Mouse (Mus musculus) CD4-positive, CD25-positive, alpha-beta regulatory T cell, adult 9 weeks (primary cell): ENCODE measurements around the gene Olfr806. TPM values are rescaled to one million over a fixed set of nuclear protein-coding genes. Genes with fewer than 3 reads are reported as not detected.

Source experiments
- polyA plus RNA-seq: library from polyadenylated mRNA; unstranded; fragments of 100-300 nt; shearing (Covaris generic); gene quantifications from one replicate; pipeline ENCODE4 v1.2.1, GENCODE M21; 2017

Olfr806 gene
- polyA plus RNA-seq = not detected

GRCm38 (mm10) chr10:129741821-129742220 lies at the start of gene Olfr806:
Gene Olfr806, minus strand, starts transcription at chr10:129741921.

GRCm38 (mm10) chr10:129774338-129774737 lies 32.6 kb upstream of the Olfr806 start, which contains the start of gene Olfr809:
Gene Olfr809, plus strand, starts transcription at chr10:129774638.

GRCm38 (mm10) chr10:129765182-129765581 lies 23.5 kb upstream of the Olfr806 start, which contains the start of gene Olfr808:
Gene Olfr808, plus strand, starts transcription at chr10:129765482.

GRCm38 (mm10) chr10:129757693-129758092 lies 16.0 kb upstream of the Olfr806 start, which contains the start of gene Olfr807:
Gene Olfr807, minus strand, starts transcription at chr10:129757793.

GRCm38 (mm10) chr10:129729275-129729674 lies 12.4 kb downstream of the Olfr806 start, which contains the start of gene Olfr805:
Gene Olfr805, minus strand, starts transcription at chr10:129729375.

GRCm38 (mm10) chr10:129702910-129703309 lies 38.8 kb downstream of the Olfr806 start, which contains the start of gene Olfr804:
Gene Olfr804, plus strand, starts transcription at chr10:129703210.

GRCm38 (mm10) chr10:129694186-129694585 lies 47.5 kb downstream of the Olfr806 start, which contains the start of gene Olfr803:
Gene Olfr803, minus strand, starts transcription at chr10:129694286.

GRCm38 (mm10) chr10:129688069-129688468 lies 53.7 kb downstream of the Olfr806 start, which contains the start of gene Olfr802:
Gene Olfr802, minus strand, starts transcription at chr10:129688169.

Other genes with a start within 250 kb of the Olfr806 start
- gene Olfr790, start 243.4 kb downstream of the Olfr806 start, polyA plus RNA-seq = not detected
- not detected for gene Olfr791, start 220.1 kb downstream of the Olfr806 start, polyA plus RNA-seq
- gene Olfr792, start 202.8 kb downstream of the Olfr806 start, polyA plus RNA-seq = not detected
- gene Olfr794, start 174.3 kb downstream of the Olfr806 start, polyA plus RNA-seq = not detected
- not detected for gene Olfr796, start 129.4 kb downstream of the Olfr806 start, polyA plus RNA-seq
- 0.07 TPM for gene Olfr798, start 114.0 kb downstream of the Olfr806 start, polyA plus RNA-seq
- not detected for gene Olfr799, start 104.4 kb downstream of the Olfr806 start, polyA plus RNA-seq
- gene Olfr800, start 84.2 kb downstream of the Olfr806 start, polyA plus RNA-seq = not detected
- gene Olfr801, start 68.1 kb downstream of the Olfr806 start, polyA plus RNA-seq = not detected
- gene Olfr802, start 53.8 kb downstream of the Olfr806 start, polyA plus RNA-seq = not detected
- gene Olfr803, start 47.6 kb downstream of the Olfr806 start, polyA plus RNA-seq = not detected
- not detected for gene Olfr804, start 38.7 kb downstream of the Olfr806 start, polyA plus RNA-seq
- gene Olfr805, start 12.5 kb downstream of the Olfr806 start, polyA plus RNA-seq = not detected
- gene Olfr807, start 15.9 kb upstream of the Olfr806 start, polyA plus RNA-seq = not detected
- not detected for gene Olfr808, start 23.6 kb upstream of the Olfr806 start, polyA plus RNA-seq
- not detected for gene Olfr809, start 32.7 kb upstream of the Olfr806 start, polyA plus RNA-seq
- not detected for gene Olfr810, start 53.0 kb upstream of the Olfr806 start, polyA plus RNA-seq
- gene Olfr811, start 62.5 kb upstream of the Olfr806 start, polyA plus RNA-seq = not detected
- gene Olfr812, start 104.2 kb upstream of the Olfr806 start, polyA plus RNA-seq = not detected
- gene Olfr813, start 113.4 kb upstream of the Olfr806 start, polyA plus RNA-seq = not detected
- gene Olfr814, start 137.9 kb upstream of the Olfr806 start, polyA plus RNA-seq = not detected
- gene Olfr815, start 163.9 kb upstream of the Olfr806 start, polyA plus RNA-seq = not detected
- not detected for gene Olfr816, start 173.7 kb upstream of the Olfr806 start, polyA plus RNA-seq
- gene Olfr818, start 207.2 kb upstream of the Olfr806 start, polyA plus RNA-seq = not detected
- gene Olfr819, start 225.3 kb upstream of the Olfr806 start, polyA plus RNA-seq = not detected
- not detected for gene Olfr247, start 234.2 kb upstream of the Olfr806 start, polyA plus RNA-seq
- gene Gm10310, start 243.1 kb upstream of the Olfr806 start, polyA plus RNA-seq = 0.06 TPM